Mouse (Mus musculus): ENCODE results near the gene Eps8.

- no peak for TF ChIP-seq POLR2A (IDR thresholded peaks at IDR 0.05; ENCODE audit: low read depth, low read length)
- TF ChIP-seq CTCF (IDR thresholded peaks at IDR 0.05; ENCODE audit: extremely low read depth, insufficient read depth, insufficient read length, insufficient replicate concordance) = no peak
These were observed 56.4 kb downstream of the Eps8 start for GRCm38 (mm10) chr6:137598306-137598705.
